Mouse (Mus musculus): ENCODE data around the gene Rbm20.
A peak's percentile ranks its signal among the peaks of the same experiment; 100 is the strongest.

Gene Rbm20

GRCm38 (mm10) chr19:53810584-53810983 lies 133.5 kb downstream of the Rbm20 start:
- no peak for DNase-seq (ENCODE audit: low read depth)

- DNase-seq (ENCODE audit: low read depth) = no peak
Observed at GRCm38 (mm10) chr19:53813576-53813975, 136.5 kb downstream of the Rbm20 start.

DNA sequence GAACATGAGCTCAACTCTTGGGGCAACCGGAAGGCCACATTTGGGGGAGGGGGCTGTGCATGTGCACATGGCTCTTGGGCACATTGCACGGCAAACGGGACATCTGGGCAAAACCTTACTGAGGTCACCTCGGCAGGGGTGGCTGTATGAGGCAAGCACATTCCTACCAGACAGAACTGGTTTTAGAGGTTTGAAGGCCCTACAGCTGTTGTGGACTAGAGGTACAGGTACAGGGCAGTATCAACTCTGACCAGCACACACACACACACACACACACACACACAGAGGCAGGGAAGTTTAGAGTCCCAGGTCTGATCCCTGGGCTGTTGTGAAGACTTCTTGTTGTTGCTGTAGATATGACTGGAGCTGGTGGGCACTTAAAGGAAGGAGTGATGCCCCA lies 138.6 kb downstream of the Rbm20 start:
- no peak for DNase-seq (ENCODE audit: low read depth)

GRCm38 (mm10) chr19:53816242-53816641 lies 139.1 kb downstream of the Rbm20 start:
- DNase-seq (ENCODE audit: low read depth) = no peak

- peak; percentile 67 for DNase-seq (ENCODE audit: low read depth)
Observed at GRCm38 (mm10) chr19:53819299-53819698, 142.2 kb downstream of the Rbm20 start.

DNA sequence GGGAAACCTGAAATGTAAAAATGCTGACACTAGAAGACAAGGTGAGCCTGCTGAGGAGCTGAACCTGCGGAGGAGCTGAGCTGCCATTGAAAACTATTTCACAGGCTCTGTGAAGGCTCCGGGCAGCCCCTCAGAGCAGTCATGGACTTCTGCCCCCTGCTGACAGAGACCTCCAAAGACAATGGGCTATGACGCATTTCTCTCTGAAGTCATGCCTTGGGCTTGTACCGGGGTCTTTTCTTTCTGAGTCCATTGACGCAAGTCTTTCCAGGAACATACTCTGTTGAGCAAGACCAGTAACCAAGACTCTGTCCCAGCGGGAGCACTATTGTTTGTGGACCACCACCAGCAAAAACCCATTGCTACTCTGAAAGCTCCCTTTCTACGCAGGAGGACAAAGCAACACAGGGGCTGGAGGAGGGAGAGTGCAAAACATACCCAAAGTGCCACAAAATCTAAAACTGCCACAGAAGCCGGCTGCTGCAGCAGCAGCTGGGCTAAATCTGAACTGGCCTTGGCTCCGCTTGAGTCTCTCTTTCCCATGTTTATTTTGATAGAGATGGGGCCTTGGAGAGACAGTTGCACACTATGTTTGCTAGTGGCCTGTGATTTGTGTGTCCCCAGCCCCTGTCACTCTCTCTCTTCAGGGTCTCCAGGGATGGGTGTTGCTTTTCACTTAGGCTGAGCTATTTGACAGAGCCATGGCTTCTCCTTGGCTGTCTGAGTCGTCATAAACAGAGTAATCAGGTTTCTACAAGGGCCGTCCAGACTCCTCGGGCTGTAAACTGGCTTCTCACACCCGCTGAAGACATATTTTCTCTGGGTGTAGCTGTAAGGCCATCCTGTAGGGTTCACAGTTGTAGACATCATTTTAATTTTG lies 144.4 kb downstream of the Rbm20 start:
- no peak for DNase-seq (ENCODE audit: low read depth)

DNA sequence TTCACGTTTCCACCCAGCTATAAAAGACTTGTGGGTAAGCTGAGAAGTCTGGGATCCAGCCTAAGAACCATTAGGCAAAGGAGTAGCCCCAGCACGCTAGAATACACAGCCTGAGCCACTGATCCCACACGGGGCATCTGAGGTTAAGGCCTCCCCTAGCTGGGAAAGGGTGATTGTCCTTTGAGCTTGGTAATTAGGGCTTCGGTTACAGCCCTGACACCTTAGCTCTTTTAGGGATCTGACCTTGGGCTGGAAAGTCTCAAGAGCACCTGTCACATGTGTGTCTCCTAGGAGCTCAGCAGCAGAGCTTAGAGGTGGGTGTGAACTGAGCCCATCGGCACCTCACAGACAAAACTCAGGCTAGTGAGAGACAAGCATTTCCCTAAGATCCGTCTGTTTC lies 146.7 kb downstream of the Rbm20 start:
- DNase-seq (ENCODE audit: low read depth) = no peak

DNA sequence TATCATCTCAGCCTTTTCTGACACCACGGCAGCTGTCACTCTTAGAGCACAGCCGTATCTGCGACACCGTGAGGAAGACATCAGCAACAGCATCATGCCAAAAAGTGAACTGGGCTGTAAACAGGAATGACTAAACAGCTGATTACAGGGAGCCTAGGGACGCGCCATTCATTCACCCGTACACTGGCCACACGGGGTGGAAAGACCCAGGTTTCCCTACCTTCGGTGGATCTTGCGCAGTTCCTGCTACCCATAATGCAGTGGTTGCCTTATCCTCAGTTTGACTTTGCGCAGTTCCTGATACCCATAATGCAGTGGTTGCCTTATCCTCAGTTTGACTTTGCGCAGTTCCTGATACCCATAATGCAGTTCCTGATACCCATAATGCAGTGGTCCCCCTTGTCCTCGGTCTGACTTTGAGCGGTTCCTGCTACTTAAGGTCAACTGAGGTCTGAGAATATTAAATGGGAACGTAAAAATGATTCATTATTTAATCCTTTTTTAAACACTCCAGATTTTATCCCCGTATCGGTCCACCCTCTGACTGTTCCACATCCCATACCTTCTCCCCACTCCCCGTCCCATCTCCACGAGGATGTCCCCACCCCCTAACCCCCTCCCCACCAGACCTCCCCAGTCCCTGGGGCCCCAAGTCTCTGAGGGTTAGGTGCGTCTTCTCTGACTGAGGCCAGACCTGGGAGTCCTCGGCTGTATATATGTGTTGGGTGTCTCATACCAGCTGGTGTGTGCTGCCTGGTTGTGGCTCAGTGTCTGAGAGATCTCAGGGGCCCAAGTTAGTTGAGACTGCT lies 148.0 kb downstream of the Rbm20 start:
- no peak for DNase-seq (ENCODE audit: low read depth)

GRCm38 (mm10) chr19:53829990-53830389 lies 152.9 kb downstream of the Rbm20 start:
- DNase-seq (ENCODE audit: low read depth) = no peak

DNA sequence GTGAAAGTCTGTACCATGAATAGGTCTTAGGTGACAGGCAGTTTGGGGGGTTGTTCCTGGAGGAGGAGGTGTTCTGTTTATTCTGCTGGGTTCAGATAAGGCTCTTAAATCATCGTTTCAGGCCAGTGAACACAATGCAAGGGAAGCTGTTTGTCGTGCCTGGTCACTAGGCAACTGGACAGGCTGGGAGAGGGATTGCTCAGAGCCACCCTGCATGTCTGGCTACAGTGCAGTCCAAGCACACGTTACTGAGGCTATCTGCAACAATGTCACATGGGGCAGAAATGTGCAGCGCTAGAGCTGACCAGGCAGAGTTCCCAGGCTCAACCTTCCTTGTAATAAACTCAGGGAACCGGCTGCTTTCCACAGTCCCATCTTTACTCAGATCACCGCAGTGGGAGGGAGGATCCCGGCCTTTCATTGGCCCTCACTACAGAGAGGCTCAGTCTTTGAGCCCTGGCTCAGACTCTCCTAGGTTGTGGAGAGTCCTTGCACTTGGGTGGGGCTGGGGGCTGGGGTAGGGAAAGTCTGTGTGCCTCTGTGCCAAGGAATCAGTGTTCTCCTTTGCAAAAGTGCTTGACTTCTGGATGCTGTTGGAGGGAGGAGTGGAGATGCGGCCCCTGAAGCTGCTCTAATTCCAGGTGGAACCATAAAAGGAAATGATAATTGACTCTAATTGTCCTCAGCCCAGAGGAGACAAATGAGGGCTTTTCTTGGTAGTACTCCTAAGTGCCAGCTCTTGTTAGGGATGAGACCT lies 153.5 kb downstream of the Rbm20 start:
- no peak for DNase-seq (ENCODE audit: low read depth)

- no peak for DNase-seq (ENCODE audit: low read depth)
Observed at GRCm38 (mm10) chr19:53831164-53831448, 154.0 kb downstream of the Rbm20 start.

DNA sequence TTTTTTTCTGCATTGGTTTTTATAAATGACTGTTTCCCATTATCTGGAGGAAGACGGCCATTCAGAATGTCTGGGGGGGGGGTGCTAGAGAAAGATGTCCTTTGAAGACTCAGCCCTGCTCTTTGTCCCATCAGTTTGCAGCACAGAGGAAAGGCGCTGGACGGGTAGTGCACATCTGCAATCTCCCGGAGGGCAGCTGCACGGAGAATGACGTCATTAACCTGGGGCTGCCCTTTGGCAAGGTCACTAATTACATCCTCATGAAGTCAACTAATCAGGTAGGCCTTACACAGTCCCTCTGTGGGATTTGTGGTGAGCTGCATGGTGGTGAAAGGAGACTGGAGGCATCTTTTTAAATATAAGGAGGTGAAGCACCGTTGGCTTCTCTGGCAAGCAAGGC lies 155.4 kb downstream of the Rbm20 start:
- DNase-seq (ENCODE audit: low read depth) = no peak

DNA sequence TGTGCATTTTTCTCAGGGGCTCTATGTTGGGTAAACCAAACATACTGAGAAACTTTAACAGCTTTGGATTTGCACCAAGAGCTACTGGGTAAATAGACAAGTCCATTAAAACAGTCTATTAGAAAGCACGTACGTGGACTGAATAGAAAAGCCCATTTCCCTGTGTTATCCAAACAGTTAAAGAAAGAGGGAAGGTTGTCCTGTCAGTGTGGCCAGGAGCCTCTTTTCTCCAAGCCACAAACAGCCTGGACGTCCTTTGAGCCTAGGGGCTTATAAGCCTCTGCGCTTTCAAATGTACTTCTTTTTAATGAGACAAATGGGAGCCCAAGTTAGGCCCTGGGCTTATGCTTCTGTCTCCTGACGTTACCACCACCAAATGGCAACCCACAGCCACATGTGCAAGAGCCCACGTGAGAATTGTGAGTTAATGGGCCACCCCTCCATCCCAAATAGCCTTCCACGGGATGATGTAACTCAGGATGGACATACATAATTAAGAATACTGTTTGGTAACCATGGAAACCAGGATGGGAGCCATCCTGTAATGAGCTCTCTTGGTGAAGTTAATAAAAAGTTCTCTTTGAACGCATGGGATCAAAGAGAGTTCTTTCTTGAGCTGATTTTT lies 156.8 kb downstream of the Rbm20 start:
- DNase-seq (ENCODE audit: low read depth) = no peak

DNA sequence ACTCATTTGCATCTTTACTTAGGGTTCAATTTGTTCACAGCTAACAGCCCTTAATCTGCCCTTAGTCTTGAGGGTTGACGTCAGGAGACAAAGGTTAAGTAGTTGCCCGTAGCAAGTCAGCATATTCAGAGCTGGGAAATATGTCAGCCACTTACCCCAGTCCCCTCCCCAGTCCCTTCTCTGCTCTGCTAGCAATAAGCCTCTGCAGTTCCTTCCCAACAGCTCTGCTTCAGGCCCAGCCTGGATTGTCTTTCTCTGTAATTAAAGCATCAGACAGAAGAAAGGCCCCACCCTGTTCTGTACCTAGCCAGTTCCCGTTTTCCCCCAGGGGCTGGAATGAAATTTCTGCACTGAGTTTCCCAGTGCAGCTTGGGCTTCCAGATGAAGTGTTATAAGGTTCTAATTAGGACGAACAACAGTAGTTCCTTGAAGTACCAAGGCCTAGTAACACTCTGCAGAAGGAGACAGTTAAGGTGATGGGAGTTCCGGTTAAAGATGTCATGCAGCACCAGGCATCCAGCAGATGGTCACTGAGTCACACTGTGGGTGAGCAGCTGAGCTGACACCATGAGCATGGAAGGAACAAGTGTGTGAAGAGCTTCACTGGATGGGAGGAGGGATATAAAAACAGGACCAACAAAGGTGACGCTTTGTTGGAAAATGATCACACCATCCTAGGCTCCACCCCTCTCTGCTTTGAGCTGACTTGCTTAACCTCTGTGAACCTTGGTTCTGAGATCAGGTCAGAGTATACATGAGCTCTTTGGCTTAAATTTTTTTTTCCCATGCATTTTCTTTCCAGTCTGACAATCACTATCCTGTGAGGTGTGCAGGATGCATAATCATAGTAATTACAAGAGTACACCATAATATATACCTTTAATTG lies 159.7 kb downstream of the Rbm20 start:
- no peak for DNase-seq (ENCODE audit: low read depth)

- no peak for DNase-seq (ENCODE audit: low read depth)
Observed at GRCm38 (mm10) chr19:53838850-53839249, 161.7 kb downstream of the Rbm20 start.

DNA sequence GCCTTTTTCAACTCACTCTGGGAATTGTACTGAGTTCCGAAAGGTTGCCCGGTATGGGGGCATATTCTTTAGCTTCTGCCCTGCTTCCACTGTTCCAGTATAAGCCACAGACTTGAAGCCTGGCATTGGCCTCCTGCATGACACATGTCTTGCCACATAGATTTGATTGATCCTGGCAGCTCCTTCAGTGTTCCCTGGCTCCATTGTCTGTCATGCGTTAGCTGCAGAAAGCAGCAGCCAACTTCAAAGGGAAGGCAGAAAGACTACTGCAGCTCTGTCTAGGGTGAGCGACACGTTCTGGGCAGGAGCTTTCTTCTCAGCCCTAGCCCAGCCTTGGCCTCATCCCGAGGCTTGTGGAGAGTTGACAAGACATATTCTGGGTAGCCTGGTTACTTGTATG lies 162.7 kb downstream of the Rbm20 start:
- DNase-seq (ENCODE audit: low read depth) = no peak

DNA sequence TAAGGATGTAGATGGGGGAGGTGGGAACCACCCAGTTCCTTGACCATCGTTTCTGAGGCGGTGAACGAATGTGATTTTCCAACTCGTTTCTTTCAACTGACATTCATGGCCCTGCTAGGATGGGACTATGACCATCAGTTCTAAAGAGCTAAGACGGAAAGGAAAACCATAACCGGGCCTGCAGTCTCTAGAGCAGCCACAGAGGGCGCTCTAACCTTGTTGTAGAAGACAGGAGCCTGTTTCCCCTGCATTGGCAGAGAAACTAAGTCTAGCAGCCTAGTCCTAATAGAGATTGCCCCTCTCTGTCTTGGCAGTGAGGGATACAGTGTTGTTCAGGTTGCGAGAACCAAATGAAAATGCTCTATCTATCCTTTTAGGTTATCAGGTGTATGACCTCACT lies 164.8 kb downstream of the Rbm20 start:
- peak; percentile 52 for DNase-seq (ENCODE audit: low read depth)

DNA sequence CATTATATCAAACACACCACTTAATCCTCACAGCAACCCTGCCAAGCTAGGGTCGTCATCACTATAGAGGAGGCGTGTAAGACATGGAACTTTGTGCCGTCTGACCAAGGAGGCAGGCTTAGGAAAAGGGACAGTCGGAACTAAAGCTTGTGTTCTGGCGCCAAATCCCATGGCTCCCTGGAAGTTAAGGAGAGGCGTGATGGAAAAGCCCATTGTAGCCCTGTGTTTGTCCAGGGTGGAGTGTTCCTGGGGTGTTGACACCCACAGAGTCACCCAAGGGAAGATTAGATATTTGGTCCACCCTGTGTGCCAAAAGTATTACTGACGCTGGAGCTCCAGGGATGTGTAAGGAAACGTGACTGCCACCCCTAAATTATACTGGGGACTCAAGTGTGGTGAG lies 166.9 kb downstream of the Rbm20 start:
- no peak for DNase-seq (ENCODE audit: low read depth)

DNA sequence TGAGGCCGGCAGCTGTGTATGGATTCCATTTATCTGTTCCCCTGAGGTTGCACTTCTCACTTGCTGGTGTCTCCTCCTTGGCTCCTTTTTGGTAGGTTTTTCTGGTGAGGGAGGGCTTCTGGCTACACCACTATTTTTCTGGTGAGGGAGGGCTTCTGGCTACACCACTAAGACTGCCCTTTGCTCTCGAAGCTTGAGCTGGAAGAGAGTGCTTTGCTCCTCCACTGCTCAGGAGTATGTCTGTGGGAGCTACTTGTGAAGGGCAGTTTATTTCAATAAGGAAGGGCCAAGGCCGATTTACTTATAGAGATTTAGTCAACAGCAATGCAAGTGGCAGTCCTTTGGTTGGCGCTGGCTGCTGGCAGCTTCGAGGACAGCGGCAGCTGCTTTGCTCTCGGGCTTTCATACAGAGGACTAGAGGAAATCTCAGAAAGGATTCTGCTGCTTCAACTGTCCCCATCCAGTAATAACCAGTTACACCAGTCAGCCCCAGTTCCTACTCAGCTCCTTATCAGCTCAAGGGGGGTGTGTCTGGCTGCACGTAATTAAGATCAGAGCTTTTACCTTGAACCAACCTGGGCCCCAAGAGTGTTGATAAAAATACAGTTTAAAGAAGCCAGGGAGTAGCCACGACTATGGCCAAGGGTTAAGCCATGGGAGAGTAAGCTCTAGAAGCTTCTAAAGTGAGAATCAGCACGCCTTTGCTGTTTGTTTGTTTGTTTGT lies 171.3 kb downstream of the Rbm20 start:
- no peak for DNase-seq (ENCODE audit: low read depth)

GRCm38 (mm10) chr19:53850166-53850922 lies 173.2 kb downstream of the Rbm20 start:
- no peak for DNase-seq (ENCODE audit: low read depth)
